Mouse (Mus musculus): ENCODE measurements at regions not wholly inside any gene's neighbourhood (a gene's known extent, or its start where the extent isn't known, plus 50 kb on each side); places are given as distances from the start of the nearest gene placed in this dataset.

DNA sequence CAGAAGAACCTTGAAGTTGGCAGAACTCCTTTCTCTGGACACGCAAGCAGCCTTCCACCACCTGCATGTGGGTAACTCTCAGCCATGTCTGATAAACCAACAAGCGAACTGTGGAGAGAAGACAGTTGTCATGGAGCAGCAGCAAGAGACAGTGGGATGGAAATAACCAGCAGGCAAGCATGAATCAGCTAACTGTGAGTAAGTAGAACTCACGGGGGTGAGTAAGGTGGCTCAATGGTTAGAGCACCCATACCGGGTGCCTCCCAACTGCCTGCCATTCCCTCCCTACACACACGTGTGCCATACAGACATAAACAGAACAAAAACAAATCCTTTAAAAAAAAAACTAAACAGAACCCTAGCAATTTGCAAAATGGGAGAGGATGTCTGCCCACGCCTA is 191.5 kb downstream of the Cdc5l start:
- TF ChIP-seq POU5F1 (IDR thresholded peaks at IDR 0.05; ENCODE audit: borderline replicate concordance, low read length), result no peak
- TF ChIP-seq CTCF (conservative IDR thresholded peaks at IDR 0.05; ENCODE audit: low read length), result no peak
- no peak for TF ChIP-seq NANOG (IDR thresholded peaks at IDR 0.05; ENCODE audit: borderline replicate concordance, low read length)
